Mouse (Mus musculus) yolk sac, embryonic 10.5 days (tissue): ENCODE data around the gene Tnip1.
A peak's percentile ranks its signal among the peaks of the same experiment; 100 is the strongest.
"Not testable (repeated sequence)": the region's sequence is repeated elsewhere in the genome, so short reads cannot be mapped to it uniquely, and the experiment has no call there.

Experiments
- DNase-seq: peaks from one replicate; pipeline ENCODE4 v3.0.0-alpha.2; 2017; ENCODE audit warnings: low spot score

Gene Tnip1

DNA sequence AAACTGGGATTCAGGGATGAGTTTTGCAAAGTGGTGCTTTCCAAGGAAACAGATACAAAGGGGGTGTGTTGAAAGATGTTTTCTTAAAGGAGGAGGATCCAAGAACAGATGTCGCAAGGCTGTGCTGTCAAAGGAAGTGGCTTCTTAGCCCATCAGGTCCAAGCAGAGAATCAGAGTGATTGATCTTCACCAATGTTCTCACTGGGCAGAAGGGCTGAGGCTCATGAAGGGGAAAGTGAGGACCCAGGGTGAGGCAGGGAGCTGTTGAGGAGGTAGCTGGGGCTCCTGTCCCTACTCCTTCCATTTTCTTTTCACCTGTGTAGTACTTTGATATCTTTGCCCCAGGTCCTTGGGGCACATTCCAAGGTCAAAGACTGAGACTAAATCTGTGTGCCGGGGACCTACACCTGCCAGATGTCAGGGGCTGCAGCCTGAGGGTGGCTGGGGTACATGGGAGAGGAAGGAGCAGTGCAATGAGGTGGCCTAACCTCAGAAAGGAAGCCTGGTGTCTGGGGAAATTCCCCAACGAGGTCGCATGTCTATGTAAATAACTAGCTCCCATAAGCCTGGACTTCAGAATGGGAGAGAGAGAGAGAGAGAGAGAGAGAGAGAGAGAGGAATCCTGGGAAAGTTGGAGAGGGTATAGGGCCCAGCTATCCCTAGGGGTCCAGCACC lies 9.5 kb upstream of the Tnip1 start:
- DNase-seq = no peak

GRCm38 (mm10) chr11:54971365-54972048 lies 8.8 kb upstream of the Tnip1 start:
- no peak for DNase-seq

- no peak for DNase-seq
Measured at GRCm38 (mm10) chr11:54965234-54965633, 2.5 kb upstream of the Tnip1 start.

GRCm38 (mm10) chr11:54961921-54962320 lies 796 bp downstream of the Tnip1 start:
- no peak for DNase-seq

- DNase-seq = no peak
Measured at GRCm38 (mm10) chr11:54961164-54961850, 1.4 kb downstream of the Tnip1 start.

GRCm38 (mm10) chr11:54960251-54960650 lies 2.5 kb downstream of the Tnip1 start:
- no peak for DNase-seq

DNA sequence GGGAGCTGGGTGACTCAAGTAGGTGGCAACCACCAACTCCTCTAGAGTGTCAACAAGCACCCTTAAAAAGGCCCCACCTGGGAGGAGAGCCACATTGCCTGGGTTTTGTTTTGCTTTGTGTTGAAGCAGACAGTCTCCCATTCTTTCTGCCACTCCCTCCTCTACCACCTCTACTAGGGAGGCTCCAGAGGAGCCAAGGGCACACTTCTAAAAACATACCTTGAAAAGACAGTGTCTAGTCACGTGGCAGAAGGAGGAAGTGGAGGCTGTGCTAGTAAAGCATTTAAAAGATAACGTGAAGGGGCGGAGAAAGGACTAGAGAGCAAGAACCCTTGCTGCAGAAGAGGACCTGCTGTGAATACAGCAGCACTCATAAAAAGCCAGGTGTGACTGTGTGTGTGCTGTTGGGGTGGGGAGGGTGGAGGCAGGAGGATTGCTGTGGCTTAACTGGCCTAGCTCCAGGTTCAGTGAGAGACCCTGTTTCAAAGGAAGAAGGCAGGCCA lies 4.1 kb downstream of the Tnip1 start:
- DNase-seq = no peak

DNA sequence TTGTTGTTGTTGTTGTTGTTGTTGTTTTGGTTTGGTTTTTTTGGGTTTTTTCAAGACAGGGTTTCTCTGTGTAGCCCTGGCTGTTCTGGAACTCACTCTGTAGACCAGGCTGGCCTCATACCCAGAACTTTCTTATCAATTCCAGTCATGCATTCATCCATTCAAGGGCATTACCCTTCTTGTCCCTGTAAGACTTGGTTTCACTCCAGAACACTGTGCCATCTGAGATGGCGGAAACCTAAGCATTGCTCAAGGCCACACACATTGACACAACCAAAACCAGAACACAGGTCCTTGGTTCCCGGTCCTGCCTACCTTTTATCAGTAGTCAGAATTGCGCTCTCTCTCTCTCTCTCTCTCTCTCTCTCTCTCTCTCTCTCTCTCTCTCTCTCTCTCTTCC lies 5.0 kb downstream of the Tnip1 start:
- not testable (repeated sequence) for DNase-seq

GRCm38 (mm10) chr11:54956912-54957311 lies 5.8 kb downstream of the Tnip1 start:
- DNase-seq = no peak

DNA sequence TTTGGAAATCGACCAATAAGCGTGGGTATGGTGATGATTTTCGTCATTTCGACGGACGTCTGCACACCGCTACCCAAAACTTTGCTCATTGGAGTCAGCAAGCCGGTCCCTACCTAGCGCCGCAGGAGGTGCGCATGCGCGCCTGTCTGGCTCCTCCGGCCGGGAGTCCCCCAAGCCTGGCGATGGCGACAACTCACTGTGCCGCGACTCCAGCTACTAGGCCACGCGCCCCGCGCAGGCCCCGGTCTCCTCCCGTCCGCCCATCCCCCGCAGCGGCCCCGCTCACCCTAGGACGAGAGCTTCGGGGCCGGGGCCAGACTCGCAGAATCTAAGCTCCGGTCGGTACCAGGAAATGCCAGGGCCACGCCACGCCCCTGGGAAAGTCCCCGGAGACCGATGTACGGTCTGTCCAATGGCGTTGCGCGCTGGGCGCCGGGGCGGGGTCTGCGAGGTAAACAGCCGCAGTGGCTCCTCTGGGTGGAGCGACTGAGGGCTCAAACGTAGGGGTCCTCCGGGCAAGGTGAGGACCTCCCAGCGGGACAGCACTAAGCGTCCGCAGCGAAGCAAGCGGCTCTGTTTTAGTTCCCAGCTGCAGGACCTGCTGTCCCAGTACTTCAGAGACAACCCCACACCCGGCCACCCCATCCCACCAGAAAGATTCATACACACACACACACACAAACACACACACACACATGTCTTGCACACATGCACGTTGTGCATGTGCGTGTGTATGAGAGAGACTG lies 6.8 kb downstream of the Tnip1 start:
- peak; percentile 98 for DNase-seq

DNA sequence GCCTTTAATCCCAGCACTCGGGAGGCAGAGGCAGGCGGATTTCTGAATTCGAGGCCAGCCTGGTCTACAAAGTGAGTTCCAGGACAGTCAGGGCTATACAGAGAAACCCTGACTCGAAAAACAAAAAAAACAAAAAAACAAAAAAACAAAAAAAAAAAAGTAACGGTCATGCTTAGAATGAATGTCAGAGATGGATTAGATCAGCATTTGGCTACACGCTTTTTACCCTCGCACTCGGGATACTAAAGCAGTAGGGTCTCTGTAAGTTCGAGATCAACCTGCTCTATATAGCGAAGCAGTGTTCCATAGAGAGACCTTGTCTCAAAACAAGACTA lies 7.3 kb downstream of the Tnip1 start:
- not testable (repeated sequence) for DNase-seq

DNA sequence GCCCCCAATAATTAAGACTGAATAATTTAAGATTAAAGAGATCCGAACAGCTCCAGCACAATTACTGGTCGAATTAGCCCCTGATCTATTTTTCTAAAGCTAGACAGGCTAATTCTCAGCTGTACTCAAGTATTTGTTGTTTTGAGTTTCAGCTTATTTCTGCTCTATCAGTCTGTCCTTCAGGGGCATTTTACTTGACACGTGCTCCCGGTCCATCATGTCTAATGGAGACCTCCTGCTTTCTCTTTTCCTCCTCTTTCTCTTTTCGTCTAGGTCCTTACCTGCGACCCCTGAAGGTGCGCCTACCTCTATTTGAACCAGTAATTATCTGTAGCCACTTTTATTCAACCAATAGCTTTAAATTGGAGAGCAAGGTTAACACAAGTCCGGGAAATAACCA lies 8.0 kb downstream of the Tnip1 start:
- DNase-seq = no peak

DNA sequence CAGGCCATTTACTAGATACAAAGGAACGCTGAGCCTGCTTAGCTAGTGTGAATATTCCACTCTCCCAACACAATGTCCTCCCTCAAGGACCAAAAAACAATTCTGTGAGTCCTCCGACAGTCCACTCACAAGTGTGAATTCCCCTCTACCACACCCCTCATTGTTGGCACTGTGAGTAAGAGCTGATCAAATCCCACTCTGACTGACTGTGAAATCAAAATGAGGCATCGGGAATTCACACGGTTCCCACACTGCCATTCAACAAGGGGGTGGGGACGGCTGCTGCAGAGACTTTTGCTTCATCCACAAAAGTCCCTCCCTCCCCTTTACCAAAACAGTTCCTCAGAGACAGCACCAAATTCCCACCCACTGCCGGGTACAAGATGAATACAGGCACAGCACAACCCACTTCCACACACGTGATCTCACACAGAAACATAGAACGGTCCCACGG lies 8.7 kb downstream of the Tnip1 start:
- DNase-seq = no peak

- DNase-seq = no peak
Measured at GRCm38 (mm10) chr11:54952651-54953050, 10.1 kb downstream of the Tnip1 start.

DNA sequence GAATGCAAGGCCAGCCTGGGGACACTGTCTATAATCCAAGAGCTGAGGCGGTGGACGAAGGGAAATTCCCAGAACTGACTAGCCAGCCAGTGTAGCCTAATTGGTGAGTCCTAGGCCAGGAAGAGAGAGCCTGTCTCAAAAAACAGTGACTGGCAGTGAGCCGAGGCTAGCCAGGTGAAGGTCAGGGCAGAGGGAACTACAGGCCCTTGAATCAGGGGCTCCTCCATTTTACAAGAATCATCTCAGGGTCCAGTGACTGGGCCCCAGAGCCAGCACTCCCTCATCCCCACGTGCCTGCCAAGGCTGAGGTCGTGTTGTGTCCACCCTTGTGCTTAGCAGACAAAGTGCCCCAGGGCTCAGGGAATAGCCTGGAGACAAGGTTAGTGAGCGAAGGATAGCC lies 12.0 kb downstream of the Tnip1 start:
- no peak for DNase-seq

DNA sequence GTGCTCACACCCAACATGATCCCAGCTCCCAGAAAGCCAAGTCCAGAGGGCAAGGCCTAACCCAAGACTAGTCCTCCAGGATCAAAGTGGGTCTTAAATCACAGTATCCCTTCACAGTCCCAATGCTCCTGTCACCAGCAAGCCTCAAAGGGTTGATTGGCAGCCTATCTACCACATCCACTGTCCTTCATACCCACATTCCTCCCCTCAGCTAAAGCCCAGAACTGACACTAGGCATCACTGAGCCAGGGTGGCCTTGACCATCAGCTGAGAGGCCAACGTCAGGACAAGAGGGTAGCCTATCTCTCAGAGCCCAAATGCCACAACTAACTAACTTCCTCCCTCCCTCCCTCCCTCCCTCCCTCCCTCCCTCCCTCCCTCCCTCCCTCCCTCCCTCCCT lies 13.0 kb downstream of the Tnip1 start:
- DNase-seq = no peak

- DNase-seq = no peak
Measured at GRCm38 (mm10) chr11:54944702-54945101, 18.0 kb downstream of the Tnip1 start.

DNA sequence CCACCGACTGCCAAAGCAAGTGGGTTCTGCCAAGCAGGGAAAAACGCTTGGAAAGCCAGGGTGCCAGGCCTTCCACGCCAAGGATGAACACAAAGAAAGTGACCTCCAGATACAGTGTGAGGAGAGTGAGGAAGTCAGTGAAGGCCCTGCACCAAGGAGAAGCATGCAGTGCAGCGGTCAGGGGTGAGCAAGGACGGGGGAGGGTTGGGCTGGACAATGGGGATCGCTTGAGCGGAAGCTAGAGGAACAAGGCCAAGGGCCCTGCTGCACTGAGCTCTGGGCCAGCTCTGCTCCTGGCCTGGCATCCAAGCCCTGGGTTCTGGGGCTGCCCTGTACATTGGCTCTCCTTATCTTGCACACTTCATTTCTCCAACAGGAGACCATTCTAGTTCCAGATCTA lies 22.7 kb downstream of the Tnip1 start:
- no peak for DNase-seq

GRCm38 (mm10) chr11:54939501-54939900 lies 23.2 kb downstream of the Tnip1 start:
- DNase-seq = no peak

- DNase-seq = no peak
Measured at GRCm38 (mm10) chr11:54936771-54937140, 26.0 kb downstream of the Tnip1 start.

- DNase-seq = no peak
Measured at GRCm38 (mm10) chr11:54936035-54936770, 26.5 kb downstream of the Tnip1 start.

DNA sequence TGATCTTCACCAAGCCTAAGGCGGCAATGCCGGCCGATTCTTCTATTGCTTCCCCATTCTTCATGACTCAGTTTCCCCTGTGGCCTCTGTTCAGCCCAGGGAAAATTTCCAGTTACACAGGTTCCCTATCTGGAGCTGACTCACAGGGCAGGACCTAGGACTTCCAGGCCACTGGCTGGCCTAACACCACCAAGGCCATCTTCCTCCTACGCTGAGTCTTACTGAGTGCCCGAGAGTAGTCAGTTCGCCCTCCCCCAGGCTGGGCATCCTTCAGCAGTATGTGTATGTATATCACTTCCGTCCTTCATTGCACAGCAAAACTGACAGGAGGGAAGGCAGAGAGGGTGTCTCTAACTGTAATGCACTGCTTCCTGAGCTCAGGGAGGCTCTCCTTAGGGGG lies 28.5 kb downstream of the Tnip1 start:
- no peak for DNase-seq
